Mouse (Mus musculus) cerebellum, adult 2 months (tissue): ENCODE results near the gene Trap1.

Experiments used
- CTCF ChIP-seq: fragments of 200-500 bp; IDR thresholded peaks from 2 replicates; pipeline ENCODE4 v1.5.1; 2011; ENCODE audit warnings: low read depth, mild to moderate bottlenecking, control low read depth, low read length, moderate library complexity, borderline replicate concordance; ENCODE audit not compliant: insufficient read depth
- POLR2A ChIP-seq: fragments of 200-500 bp; IDR thresholded peaks from 2 replicates; pipeline ENCODE4 v1.6.1; 2011; ENCODE audit warnings: low read length, control low read depth, borderline replicate concordance; ENCODE audit not compliant: insufficient read depth

DNA sequence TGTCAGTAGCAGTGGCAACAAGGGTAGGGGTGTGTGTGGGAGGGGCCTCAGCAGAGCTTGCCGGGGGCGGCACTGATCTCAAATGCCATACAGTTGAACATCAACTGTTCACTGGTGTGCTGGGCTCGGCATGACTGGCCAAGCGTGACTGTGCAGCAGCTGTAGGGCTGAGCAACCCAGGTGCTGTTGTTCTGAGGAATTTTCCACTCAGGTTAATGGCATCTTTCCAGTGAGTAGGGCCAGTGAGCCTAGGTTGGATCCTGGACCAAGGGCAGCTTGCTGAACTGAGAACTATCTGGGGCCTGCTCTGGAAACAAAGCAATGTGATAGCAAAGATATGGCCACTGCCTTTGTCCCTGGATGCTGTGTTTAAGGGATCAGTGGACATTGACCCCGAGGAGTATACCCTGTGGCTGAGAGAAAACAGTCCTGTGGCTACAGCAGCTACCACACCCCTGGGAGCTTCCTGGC is 48.2 kb downstream of the Trap1 start:
- TF ChIP-seq CTCF (no peak), POLR2A (no peak)
